Mouse (Mus musculus) layer of hippocampus, postnatal 14 days (tissue): ENCODE results near the gene Amotl2. TPM values are rescaled to one million over a fixed set of nuclear protein-coding genes. Genes with fewer than 3 reads are reported as not detected.

ENCODE experiments used
- DNase-seq, 2 experiments: peaks; one replicate each; pipeline ENCODE4 v3.0.0; 2021 to 2022; ENCODE audit warnings: low spot score in 2 of 2, mixed read lengths in 1 of 2
- total RNA-seq, 2 experiments: library from RNA; stranded (reverse); gene quantifications; 2 replicates each; pipeline ENCODE4 v1.2.3; 2021

Gene Amotl2
- total RNA-seq, 2 experiments from 2014 or later, result 23.3 to 25.3 TPM

GRCm38 (mm10) chr9:102769257-102769656, 52.8 kb downstream of the Amotl2 start:
- no peak for DNase-seq

DNA sequence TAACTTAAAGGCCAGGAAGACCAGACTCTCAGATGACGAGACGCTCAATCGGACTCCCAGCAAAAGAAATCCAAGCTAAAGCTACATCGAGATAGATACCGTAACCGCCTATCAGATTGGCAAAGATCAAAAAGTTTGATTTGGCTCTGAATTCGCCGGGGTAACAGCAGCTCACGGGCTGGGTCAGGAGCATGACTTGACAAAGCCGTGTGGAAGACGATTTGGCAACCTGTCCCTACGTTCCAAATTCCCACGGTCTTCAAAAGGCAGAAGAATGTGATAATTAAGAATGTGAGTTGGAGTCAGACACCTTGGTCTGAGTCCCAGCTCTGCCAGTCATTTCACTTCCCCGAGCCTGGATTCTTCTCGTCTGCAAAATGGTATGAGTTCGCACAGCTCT, 53.7 kb downstream of the Amotl2 start:
- no peak for DNase-seq

GRCm38 (mm10) chr9:102771308-102771895, 54.9 kb downstream of the Amotl2 start:
- DNase-seq, result no peak

DNA sequence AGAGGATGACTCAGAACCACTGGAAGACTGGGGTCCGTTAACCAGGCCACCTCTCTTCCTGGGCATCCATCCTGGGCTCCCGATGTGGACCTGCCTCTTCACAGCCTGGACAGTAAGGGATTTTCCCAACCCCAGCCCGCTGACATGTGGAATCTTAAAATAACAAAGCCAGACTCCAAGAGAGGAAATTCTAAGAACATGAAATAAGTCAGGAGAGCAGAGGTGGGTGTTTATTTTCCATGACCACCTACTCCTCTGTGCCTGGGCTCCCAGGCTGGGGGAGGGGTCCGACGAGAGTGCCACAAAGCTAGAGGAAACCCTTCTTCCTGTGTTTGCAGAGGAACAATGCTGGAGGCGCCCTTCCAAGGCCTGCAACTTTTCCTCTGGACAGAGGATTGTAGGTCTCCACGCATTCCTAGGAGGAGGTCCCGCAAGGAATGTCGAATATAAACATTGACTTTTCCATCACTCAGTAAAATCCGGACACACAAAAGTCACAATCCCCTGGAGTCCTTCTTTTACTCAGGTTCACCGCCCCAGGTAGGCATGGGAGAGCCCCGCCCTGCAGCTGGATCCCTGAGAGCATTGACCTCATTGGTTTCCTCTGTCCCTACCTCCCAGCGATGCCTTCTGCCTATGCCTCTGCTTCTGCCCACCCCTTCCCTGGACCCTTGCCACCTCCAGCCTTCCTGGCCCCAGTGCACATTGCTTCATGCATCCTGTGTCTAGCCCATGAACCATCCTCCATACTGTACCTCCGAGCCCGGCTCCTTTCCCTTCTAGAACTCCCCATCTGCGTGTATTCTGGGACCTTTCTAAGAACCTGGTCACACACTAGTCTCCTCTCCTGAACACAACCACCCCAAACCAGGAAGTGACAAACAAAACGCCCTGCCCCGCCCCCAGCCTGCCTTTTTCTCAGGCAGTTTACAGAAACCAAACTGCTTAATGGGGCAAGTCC, 61.4 kb downstream of the Amotl2 start:
- DNase-seq, result no peak

GRCm38 (mm10) chr9:102779493-102779892, 63.0 kb downstream of the Amotl2 start:
- DNase-seq, result peak; percentile 66 to 73

Other genes starting within 250 kb of the Amotl2 start
- gene Ky, start 210.9 kb upstream of the Amotl2 start, total RNA-seq, result 1 to 10 TPM; 4.9 to 7.4 TPM
- gene Anapc13, start 90.4 kb upstream of the Amotl2 start, total RNA-seq, result 100 to 1,000 TPM; 106 TPM
- 10 to 100 TPM; 28.1 to 28.3 TPM for gene Cep63, start 90.1 kb upstream of the Amotl2 start, total RNA-seq
- 10 to 100 TPM; 36.0 to 40.0 TPM for gene Ryk, start 118.2 kb downstream of the Amotl2 start, total RNA-seq